Mouse (Mus musculus): ENCODE measurements around the gene Cbs.
"Not testable (repeated sequence)": the region's sequence is repeated elsewhere in the genome, so short reads cannot be mapped to it uniquely, and the experiment has no call there.

The Cbs gene

DNA sequence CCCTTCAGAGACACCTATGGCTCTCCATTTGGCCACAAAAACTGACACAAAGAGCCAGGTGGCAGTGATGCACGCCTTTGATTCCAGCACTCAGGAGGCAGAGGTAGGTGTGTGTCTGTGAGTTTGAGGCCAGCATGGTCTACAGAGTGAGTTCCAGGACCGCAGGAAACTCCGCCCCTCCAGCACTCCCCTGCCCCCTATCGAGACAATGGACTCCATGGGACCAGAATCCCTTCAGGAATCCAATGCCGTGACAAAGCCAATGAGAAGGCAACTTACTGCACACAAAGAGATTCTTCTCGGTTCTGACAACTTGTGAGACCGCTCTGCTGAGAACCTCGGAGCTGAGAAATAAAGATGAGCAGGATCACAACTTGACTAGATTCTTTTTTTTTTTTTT lies 5.3 kb upstream of the Cbs start:
- DNase-seq, result no peak

GRCm38 (mm10) chr17:31639651-31640050 lies 2.6 kb upstream of the Cbs start:
- no peak for DNase-seq

GRCm38 (mm10) chr17:31637866-31638570 lies 980 bp upstream of the Cbs start:
- DNase-seq, result peak; percentile 59

DNA sequence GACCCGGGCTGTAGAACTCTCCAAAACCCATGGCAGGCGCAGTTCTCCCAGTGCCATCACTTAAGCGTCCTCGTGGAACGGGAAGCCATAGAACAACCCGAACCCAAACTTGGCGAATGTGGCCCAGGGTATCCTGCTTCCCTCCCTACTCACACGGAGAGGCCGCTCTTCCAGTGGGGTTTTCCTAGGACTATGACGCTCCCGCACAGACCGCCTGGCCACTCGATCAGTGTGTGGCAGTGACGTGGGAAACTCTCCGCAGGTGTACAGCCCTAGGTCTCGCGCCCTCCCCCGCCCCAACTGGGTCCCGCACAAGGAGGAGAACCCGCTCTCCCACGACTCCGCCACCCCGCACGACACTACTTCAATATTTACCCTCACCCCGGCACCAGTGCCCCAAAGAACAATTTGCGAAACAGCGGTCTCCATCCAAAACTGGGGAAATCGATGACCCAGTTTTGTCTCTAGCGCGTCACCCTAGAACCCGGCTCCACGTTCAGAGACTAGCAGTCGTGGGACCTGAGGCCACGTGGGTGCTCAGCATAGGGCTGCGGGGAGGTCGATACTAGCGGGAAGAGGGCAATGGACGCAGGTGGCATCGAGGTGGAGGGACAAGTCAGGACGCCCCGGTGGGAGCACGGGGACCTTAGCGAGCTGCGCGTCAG lies 629 bp downstream of the Cbs start:
- no peak for DNase-seq

DNA sequence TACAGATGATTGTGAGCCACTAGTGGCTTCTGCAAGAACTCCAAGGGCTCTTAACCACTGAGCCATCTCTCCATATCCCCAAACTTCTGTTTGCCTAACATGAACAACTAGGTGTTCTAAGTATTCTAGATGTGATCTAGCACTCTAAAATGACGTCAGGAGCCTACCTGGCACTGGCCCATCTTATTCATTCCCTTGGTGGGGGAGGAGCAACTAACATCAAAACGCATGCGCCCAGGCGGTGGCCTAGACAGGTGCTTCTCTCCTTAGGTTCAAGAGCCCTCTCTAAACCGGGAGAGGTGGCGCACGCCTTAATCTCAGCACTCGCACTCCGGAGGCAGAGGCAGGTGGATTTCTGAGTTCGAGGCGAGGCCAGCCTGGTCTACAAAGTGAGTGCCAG lies 1.3 kb downstream of the Cbs start:
- no peak for DNase-seq

- no peak for DNase-seq
These were observed 2.1 kb downstream of the Cbs start for GRCm38 (mm10) chr17:31634896-31635295.

DNA sequence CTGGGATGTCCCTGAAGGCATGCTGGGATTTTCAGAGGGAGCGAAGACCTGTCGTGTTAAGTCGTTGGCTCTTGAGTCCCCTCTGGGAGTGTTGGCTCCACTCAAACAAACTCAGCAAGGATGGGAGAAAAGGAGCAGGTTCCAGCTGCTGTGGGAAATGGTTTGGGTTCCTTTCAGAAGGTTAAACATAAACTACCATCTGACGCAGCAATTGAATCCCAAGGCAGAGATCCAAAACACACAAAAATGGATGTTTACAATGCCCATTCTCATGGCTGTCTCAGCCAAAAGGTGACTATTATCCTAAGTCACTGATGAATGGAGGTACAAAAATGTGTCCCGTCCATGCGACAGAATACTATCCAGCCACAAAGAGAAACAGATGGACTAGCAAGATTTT lies 4.0 kb downstream of the Cbs start:
- DNase-seq, result no peak

DNA sequence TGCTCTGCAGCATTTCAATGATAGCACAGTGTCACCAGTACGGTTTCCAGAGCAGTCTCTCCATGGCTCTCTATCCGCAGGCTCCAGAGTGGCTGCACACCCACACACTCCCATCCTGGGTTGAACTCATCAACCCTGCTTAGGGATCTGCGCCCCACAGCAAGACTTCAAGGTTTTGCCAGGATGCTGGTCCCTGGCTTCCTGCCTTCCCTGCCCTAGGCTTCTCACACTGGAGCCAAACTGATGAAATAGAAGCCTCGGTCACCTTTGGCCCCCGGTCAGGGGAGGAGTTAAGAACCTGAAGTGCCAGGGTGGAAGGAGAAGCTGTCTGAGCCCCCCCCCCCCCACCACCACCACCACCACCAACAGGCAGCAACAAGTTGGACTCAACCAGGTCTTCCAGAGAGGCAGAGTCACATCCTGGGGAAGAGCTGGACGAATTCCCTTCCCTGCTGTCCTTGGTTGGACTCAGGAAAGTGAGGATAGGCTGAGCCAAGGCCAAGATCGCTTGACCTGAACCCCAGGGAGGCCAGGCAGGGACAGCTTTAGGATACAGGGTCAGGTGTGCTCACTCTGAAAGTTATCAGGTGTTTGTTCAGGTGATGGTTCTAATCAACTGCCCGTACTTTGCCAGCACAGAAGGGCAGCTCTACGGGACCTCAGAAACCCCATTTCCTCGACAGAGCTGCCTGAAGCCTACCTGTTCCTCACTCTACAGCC lies 5.8 kb downstream of the Cbs start:
- DNase-seq, result no peak

DNA sequence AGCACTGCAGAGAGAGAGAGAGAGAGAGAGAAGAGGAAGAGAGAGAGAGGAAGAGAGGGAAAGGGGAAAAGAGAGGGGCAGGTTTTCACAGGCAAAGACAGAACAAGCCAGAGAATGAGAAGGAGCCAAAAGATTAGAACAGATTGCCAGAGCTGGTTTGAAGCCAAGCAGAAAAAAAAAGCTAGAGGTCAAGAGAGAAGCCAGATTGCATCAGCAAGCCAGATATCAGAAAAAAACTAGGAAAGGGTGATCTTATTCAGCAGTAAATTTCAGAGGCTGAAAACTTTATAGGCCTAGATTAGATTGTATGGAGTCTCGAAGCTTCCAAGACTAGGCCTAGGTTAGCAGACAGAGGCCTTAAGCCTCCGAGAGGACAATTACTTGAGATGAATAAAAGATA lies 9.1 kb downstream of the Cbs start:
- DNase-seq, result no peak

GRCm38 (mm10) chr17:31623101-31623500 lies 13.9 kb downstream of the Cbs start:
- no peak for DNase-seq

- DNase-seq, result peak; percentile 18
These were observed 23.8 kb downstream of the Cbs start for GRCm38 (mm10) chr17:31613086-31613755.

GRCm38 (mm10) chr17:31609895-31610294 lies 27.1 kb downstream of the Cbs start:
- DNase-seq, result no peak

DNA sequence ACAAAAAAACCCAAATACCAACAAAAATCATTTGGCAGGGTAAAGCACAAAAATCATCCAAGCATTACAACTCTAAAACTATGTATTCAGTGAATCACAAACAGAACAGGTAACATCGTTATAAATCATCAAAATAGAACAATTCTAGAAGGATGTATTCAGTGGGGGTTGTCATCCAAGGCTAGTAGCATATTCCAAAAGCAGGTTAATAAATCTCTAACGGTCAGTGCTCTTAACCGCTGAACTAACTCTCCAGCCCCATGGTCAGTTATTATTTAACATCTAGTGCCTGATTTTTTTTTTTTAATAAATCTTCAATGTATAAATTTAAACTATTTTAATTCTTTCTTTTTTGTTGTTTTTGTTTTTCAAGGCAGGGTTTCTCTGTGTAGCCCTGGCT lies 27.9 kb downstream of the Cbs start:
- DNase-seq, result not testable (repeated sequence)

GRCm38 (mm10) chr17:31607256-31607951 lies 29.6 kb downstream of the Cbs start:
- DNase-seq, result no peak

DNA sequence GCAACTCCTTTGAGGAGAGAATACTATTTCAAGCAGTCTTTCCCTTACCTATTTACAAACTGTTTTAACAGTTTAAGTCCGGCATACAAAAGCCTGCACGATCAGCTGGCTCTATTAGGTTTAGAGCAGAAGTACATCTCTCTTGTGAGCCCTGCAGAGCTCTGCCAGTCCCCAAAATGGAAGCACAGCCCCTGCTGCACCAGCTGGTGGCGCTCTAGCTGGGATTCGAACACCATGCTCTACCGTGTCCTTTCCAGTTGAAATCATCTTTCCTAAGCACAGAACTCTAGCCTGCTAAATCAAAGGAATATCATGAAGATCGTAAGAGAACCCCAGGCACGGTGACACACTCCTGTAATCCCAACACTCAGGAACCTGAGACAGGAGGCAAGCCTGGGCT lies 30.6 kb downstream of the Cbs start:
- DNase-seq, result no peak

DNA sequence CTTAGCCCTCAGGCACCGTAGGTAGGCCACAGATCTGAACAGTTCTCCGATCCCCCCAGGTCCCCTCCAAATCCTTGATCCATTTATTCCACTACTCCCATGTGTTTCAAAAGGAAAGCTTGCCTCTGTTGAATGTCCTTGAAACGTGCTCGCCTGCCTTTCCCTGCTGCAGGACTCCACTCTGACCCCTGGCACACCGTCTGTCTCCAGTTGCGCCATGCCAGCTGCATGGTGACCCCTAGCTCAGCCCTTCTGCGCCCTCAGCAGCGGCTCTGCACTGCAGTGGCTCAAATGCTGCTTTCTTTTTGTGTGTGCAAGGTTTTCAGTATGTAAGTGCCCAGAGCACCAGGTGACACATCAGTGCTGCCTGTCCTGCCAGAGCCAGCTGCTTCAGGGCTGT lies 38.4 kb downstream of the Cbs start:
- no peak for DNase-seq

DNA sequence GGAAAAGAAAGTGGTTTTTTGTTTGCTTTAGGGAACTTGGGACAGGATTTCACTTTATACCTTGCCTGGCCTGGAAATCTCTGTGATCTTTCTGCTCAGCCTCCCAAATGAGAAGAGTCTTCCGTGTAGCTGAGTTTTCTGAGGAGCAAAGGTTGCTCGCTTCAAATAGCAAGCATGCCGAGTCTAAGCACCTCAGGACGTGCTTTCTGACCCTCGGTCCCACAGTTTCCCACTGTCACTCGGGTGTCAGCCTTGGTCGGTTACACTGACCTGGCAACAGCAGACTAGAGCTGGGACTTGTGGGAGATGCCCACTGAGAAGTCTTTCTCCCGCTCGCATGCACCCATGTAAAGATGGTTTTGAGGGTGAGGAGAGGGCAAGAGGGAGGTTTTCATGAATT lies 39.1 kb downstream of the Cbs start:
- no peak for DNase-seq

- DNase-seq, result no peak
These were observed 42.0 kb downstream of the Cbs start for GRCm38 (mm10) chr17:31595077-31595476.

DNA sequence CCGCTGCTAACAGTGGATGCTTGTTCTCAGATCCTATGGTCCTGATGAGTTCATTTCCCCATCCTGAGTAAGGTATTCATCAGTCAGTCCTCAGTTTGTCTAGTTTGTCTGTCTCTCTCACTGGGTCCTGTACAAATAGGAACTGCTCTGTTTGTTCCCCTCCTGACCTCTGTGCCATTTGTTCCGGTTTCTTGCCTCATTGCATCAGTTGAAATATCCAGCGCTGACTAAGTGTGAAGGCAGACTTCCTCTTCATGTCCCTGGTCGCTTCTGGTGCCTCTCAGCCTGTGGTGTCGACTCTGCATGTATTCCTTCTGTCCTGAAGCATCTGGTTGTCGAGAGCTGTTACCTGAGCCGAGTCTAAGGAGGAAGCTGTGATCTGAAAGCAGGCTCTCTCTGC lies 42.4 kb downstream of the Cbs start:
- DNase-seq, result no peak

GRCm38 (mm10) chr17:31590846-31591245 lies 46.2 kb downstream of the Cbs start:
- DNase-seq, result no peak

- DNase-seq, result no peak
These were observed 48.3 kb downstream of the Cbs start for GRCm38 (mm10) chr17:31588726-31589125.

- DNase-seq, result no peak
These were observed 48.9 kb downstream of the Cbs start for GRCm38 (mm10) chr17:31588115-31588514.

DNA sequence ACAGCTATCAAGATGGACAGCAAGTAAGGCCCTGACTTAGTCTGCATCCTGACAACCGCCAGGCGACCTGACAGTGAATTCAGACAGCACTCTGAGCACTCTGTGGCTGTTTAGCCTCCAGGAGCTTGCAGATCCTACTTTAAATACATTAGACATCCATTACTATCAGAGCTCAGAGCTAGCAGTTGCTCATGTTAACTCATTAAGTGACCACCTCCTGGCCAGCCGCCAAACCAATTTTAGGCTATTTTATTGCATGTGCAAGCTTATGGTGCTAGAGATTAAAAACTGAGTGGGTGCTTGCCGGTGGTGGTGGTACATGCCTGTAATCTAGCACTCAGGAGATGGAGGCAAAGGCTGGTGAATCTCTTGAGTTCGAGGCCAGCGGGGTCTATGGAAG lies 53.3 kb downstream of the Cbs start:
- no peak for DNase-seq

Measured in lung, postnatal 14 days (tissue).